Mouse (Mus musculus) kidney, adult 18-20 months (tissue): ENCODE results near the gene Mucl2.
"Not testable (repeated sequence)": the region's sequence is repeated elsewhere in the genome, so short reads cannot be mapped to it uniquely, and the experiment has no call there.

ENCODE experiments used
- DNase-seq: peaks from one replicate; pipeline ENCODE4 v3.0.0; 2021

Gene Mucl2

DNA sequence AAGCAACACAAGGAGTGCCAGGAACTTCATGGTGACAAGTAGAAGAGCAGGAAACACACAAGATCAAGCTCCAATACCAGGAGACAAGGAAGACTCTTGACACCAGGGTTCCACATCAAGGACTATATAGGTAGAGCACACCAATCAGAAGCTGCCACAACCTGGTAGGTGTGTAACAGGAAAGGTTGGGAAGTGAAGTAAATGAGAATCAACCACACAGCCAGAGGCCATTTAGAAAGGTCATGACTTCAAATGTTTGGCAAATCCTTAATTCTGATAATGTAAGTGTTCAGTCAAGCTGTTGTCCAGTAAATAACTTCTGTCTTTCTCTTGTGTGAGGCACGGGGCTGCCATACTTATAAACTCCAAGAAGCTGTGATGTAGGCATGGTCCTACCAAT, at the start of gene Mucl2:
Gene Mucl2, minus strand, starts transcription at position 101 of the 400 bp plus-strand sequence.
- no peak for DNase-seq

DNA sequence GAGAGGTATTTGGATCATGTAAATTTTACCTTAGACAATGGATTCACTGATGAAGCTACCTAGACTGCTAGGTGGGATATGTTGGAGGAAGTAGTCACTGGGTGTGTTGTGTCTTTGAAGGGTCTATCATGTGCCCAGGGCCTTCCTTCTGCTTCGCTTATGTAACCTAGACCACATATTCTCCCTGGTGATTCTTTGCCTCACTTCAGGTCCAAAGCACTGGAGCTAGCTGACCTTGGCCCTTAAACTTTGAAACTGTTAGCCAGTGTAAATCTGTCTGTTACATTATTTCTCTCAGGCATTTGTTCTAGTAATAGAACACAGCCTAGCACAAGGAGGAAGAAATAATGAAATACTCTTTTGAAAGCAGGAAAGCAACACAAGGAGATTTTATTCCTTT, 13.9 kb upstream of the Mucl2 start:
- not testable (repeated sequence) for DNase-seq
